In genomic region chr10:40446088-40446604, GRCm38 (mm10) we compare ENCODE assay signal across 16 mouse cellular contexts.
DNase-seq lines count a peak whose midpoint lies in the region; ATAC-seq and TF ChIP-seq lines count a peak whose summit lies in the region.
"Had no signal": no experiment of that assay in that cellular context is flagged by ENCODE, and none has a peak within 500 bp of the region (broad histone marks: within the 10 kb centered on the region; RNA-seq: fewer than 3 reads in every experiment).

No protein-coding gene starts in this region.

- no peak overlapping the region for H3K9ac ChIP-seq in neural tube, embryonic 13.5 days
- H3K9ac ChIP-seq in neural tube, embryonic 14.5 days (replicated peaks; ENCODE audit: low read depth, low read length), result no peak overlapping the region
- no peak overlapping the region for H3K9ac ChIP-seq in lung, postnatal 0 days (replicated peaks; ENCODE audit: low read depth)
- H3K9ac ChIP-seq in intestine, embryonic 16.5 days (ENCODE audit: low read depth, low read length), result no peak overlapping the region
- H3K9ac ChIP-seq: embryonic facial prominence, embryonic 13.5 days had no signal

- no peaks in the 10 kb centered on the region for H3K36me3 ChIP-seq in heart, embryonic 10.5 days
- no peaks in the 10 kb centered on the region for H3K36me3 ChIP-seq in neural tube, embryonic 13.5 days
- no peaks in the 10 kb centered on the region for H3K36me3 ChIP-seq in neural tube, embryonic 14.5 days (ENCODE audit: control insufficient read depth, insufficient read depth, low read length)
- no peaks in the 10 kb centered on the region for H3K36me3 ChIP-seq in lung, postnatal 0 days (ENCODE audit: insufficient read depth, low read length)
- H3K36me3 ChIP-seq in intestine, embryonic 16.5 days (ENCODE audit: control insufficient read depth, insufficient read depth, low read length), result no peaks in the 10 kb centered on the region
- H3K36me3 ChIP-seq: embryonic facial prominence, embryonic 13.5 days had no signal

- no peak overlapping the region for H3K4me2 ChIP-seq in neural tube, embryonic 13.5 days
- H3K4me2 ChIP-seq in neural tube, embryonic 14.5 days (ENCODE audit: low read depth, low read length), result no peak overlapping the region
- no peak overlapping the region for H3K4me2 ChIP-seq in lung, postnatal 0 days (replicated peaks; ENCODE audit: low read depth, low read length)
- H3K4me2 ChIP-seq in intestine, embryonic 16.5 days (ENCODE audit: low read depth, low read length), result no peak overlapping the region
- H3K4me2 ChIP-seq: embryonic facial prominence, embryonic 13.5 days had no signal

- no peak overlapping the region for H3K4me3 ChIP-seq in heart, embryonic 10.5 days
- H3K4me3 ChIP-seq in neural tube, embryonic 13.5 days, result no peak overlapping the region
- H3K4me3 ChIP-seq in neural tube, embryonic 14.5 days (ENCODE audit: low read depth, low read length), result no peak overlapping the region
- no peak overlapping the region for H3K4me3 ChIP-seq in lung, postnatal 0 days (ENCODE audit: low read depth, low read length)
- H3K4me3 ChIP-seq in intestine, embryonic 16.5 days (ENCODE audit: low read length), result no peak overlapping the region
- H3K4me3 ChIP-seq: embryonic facial prominence, embryonic 13.5 days had no signal

- H3K9me3 ChIP-seq in heart, embryonic 10.5 days, result no peaks in the 10 kb centered on the region
- H3K9me3 ChIP-seq in neural tube, embryonic 13.5 days, result no peaks in the 10 kb centered on the region
- no peaks in the 10 kb centered on the region for H3K9me3 ChIP-seq in neural tube, embryonic 14.5 days (ENCODE audit: control insufficient read depth, low read length)
- no peaks in the 10 kb centered on the region for H3K9me3 ChIP-seq in lung, postnatal 0 days (ENCODE audit: low read length)
- no peaks in the 10 kb centered on the region for H3K9me3 ChIP-seq in intestine, embryonic 16.5 days (ENCODE audit: control insufficient read depth, low read length)

- peaks cover 20% of the 10 kb centered on the region for H3K4me1 ChIP-seq in heart, embryonic 10.5 days
- peaks cover 34% of the 10 kb centered on the region for H3K4me1 ChIP-seq in neural tube, embryonic 13.5 days (replicated peaks)
- peaks cover 14% of the 10 kb centered on the region for H3K4me1 ChIP-seq in neural tube, embryonic 14.5 days (ENCODE audit: control insufficient read depth, insufficient read depth, low read length)
- H3K4me1 ChIP-seq in lung, postnatal 0 days (ENCODE audit: insufficient read depth, low read depth, low read length), result peaks cover 4% of the 10 kb centered on the region; the same call in 1 of the 2 replicates
- 0 out of 2 replicates have a peak, but pooled peaks cover 11% of the 10 kb centered on the region for H3K4me1 ChIP-seq in intestine, embryonic 16.5 days (ENCODE audit: control insufficient read depth, insufficient read depth, low read length)

- no peaks in the 10 kb centered on the region for H3K27me3 ChIP-seq in heart, embryonic 10.5 days (ENCODE audit: insufficient read depth, poor library complexity, severe bottlenecking)
- no peaks in the 10 kb centered on the region for H3K27me3 ChIP-seq in neural tube, embryonic 13.5 days
- H3K27me3 ChIP-seq in neural tube, embryonic 14.5 days (ENCODE audit: control insufficient read depth, insufficient read depth, low read length), result no peaks in the 10 kb centered on the region
- H3K27me3 ChIP-seq in lung, postnatal 0 days (replicated peaks; ENCODE audit: insufficient read depth, low read length), result no peaks in the 10 kb centered on the region
- no peaks in the 10 kb centered on the region for H3K27me3 ChIP-seq in intestine, embryonic 16.5 days (replicated peaks; ENCODE audit: control insufficient read depth, insufficient read depth, low read length)
- H3K27me3 ChIP-seq: embryonic facial prominence, embryonic 13.5 days had no signal

- no peak for ATAC-seq in neural tube, embryonic 13.5 days (ENCODE audit: low read depth)
- peak; percentile 7; the same call in 1 of the 2 replicates for ATAC-seq in neural tube, embryonic 14.5 days (ENCODE audit: low read depth)
- ATAC-seq in lung, postnatal 0 days, result no peak
- ATAC-seq in granulocyte monocyte progenitor cell, adult 5-6 weeks (replicated peaks; ENCODE audit: poor library complexity, severe bottlenecking), result no peak
- ATAC-seq in intestine, embryonic 16.5 days, result no peak
- ATAC-seq: intestine, postnatal 0 days had no signal

- TF ChIP-seq CTCF in lung, postnatal 0 days (IDR thresholded peaks at IDR 0.05), result no peak

- no peak for TF ChIP-seq EP300 in lung, postnatal 0 days (IDR thresholded peaks at IDR 0.05)

- no peak for DNase-seq in heart, embryonic 10.5 days (ENCODE audit: low spot score)
- DNase-seq in heart, postnatal 14 days, result no peak
- DNase-seq in neural tube, embryonic 10.5 days (ENCODE audit: extremely low spot score, low spot score), result no peak
- DNase-seq in lung, postnatal 0 days (ENCODE audit: low spot score), result no peak
- DNase-seq: adrenal gland, postnatal 10 days; cerebellum, postnatal 36 days; gastrocnemius, postnatal 14 days; heart, postnatal 10 days; kidney, postnatal 36 days; layer of hippocampus, postnatal 36 days had no signal

- 53% methylated on average over 3 of the region's 3 CpGs for WGBS in heart, embryonic 10.5 days
- 44% methylated on average over 3 of the region's 3 CpGs for WGBS in neural tube, embryonic 13.5 days
- 46% methylated on average over 3 of the region's 3 CpGs for WGBS in neural tube, embryonic 14.5 days
- WGBS in lung, postnatal 0 days, result 45% methylated on average over 3 of the region's 3 CpGs
- WGBS in intestine, embryonic 16.5 days, result 56% methylated on average over 3 of the region's 3 CpGs

- H3K27ac ChIP-seq in heart, embryonic 10.5 days, result 0 out of 2 replicates have a peak overlapping the region, but pooled peaks have one; percentile 16
- H3K27ac ChIP-seq in neural tube, embryonic 13.5 days (replicated peaks), result peak overlapping the region; percentile 30; the same call in 1 of the 2 replicates
- peak overlapping the region; percentile 25; the same call in 1 of the 2 replicates for H3K27ac ChIP-seq in neural tube, embryonic 14.5 days (ENCODE audit: low read depth, low read length)
- H3K27ac ChIP-seq in lung, postnatal 0 days (ENCODE audit: low read length), result no peak overlapping the region
- no peak overlapping the region for H3K27ac ChIP-seq in intestine, embryonic 16.5 days (ENCODE audit: low read length)
- H3K27ac ChIP-seq: embryonic facial prominence, embryonic 13.5 days had no signal

- intact Hi-C loops in heart, postnatal 14 days (cut with DNase I), result no loop called here

Comparison
In these comparisons a context has a peak if more than half of its experiments do, and no peak if none do; other contexts are left out.
1. H3K27ac ChIP-seq: peak in heart, embryonic 10.5 days (single experiment), neural tube, embryonic 13.5 days (single experiment) and neural tube, embryonic 14.5 days (single experiment); none in lung, postnatal 0 days (single experiment) and intestine, embryonic 16.5 days (single experiment).